Mouse (Mus musculus) testis, adult 2 months (tissue): ENCODE data around the gene Ankdd1b.

Experiments used
- CTCF ChIP-seq: fragments of 200-500 bp; IDR thresholded peaks from 2 replicates; pipeline ENCODE4 v1.5.1; 2012; ENCODE audit warnings: low read depth, mild to moderate bottlenecking, inconsistent platforms, low read length, moderate library complexity; ENCODE audit not compliant: control insufficient read depth, insufficient read depth, insufficient replicate concordance
- POLR2A ChIP-seq: fragments of 200-500 bp; IDR thresholded peaks from 2 replicates; pipeline ENCODE4 v1.6.1; 2012; ENCODE audit warnings: low read depth, mild to moderate bottlenecking, inconsistent platforms, low read length, moderate library complexity; ENCODE audit not compliant: control insufficient read depth

DNA sequence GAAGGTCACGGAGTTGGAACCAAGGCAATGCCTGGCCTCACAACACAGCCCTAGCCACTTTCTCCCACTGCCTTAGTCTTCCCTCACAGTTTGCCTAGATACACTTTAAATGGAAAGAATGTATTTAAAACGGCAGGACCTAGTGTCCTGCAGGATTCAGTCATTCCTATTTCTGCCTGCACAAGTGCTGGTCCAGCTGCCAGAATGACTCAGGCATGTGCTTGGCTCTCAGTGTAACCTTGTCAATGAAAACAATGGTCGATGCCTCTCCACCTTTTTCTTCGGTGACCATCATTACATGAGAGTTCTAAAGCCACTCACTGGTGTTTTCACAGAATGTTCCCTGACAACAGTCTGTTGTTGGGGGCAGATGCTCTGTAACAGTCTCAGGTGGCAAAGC, 52.5 kb downstream of the Ankdd1b start:
- TF ChIP-seq CTCF = no peak
- no peak for TF ChIP-seq POLR2A
